Mouse (Mus musculus) ES-E14 (cell line): ENCODE data around the gene Fam83g. TPM values are rescaled to one million over a fixed set of nuclear protein-coding genes. Genes with fewer than 3 reads are reported as not detected.

Source experiments
- DNase-seq: peaks from one replicate; pipeline ENCODE4 v3.0.0-alpha.2; 2013; ENCODE audit warnings: low read depth, low spot score
- H3K27ac ChIP-seq: 2 replicates; pipeline ENCODE4 v1.5.1; 2012; ENCODE audit warnings: low read depth, mild to moderate bottlenecking, low read length, moderate library complexity, mixed read lengths; ENCODE audit not compliant: poor library complexity, insufficient read depth, severe bottlenecking
- H3K36me3 ChIP-seq: 2 replicates; pipeline ENCODE4 v1.6.1; 2012; ENCODE audit warnings: mild to moderate bottlenecking, low read length, moderate library complexity, mixed read lengths; ENCODE audit not compliant: control insufficient read depth, poor library complexity, insufficient read depth, severe bottlenecking
- H3K4me1 ChIP-seq, 2 experiments: fragments of 150-350 bp in 1 of 2; sonication (generic) in 1 of 2; 2 replicates each; pipeline ENCODE4 v1.6.1; 2012; ENCODE audit warnings: low read length in 2 of 2, mild to moderate bottlenecking in 1 of 2, mixed read lengths in 1 of 2; ENCODE audit not compliant: control insufficient read depth in 2 of 2, insufficient read depth in 2 of 2, poor library complexity in 1 of 2
- H3K4me3 ChIP-seq, 2 experiments: fragments of 150-350 bp in 1 of 2; sonication (generic) in 1 of 2; 2 replicates each; pipeline ENCODE4 v1.5.1; 2012; ENCODE audit warnings: low read length in 2 of 2, low read depth in 1 of 2, mild to moderate bottlenecking in 1 of 2, mixed read lengths in 1 of 2; ENCODE audit not compliant: insufficient read depth in 1 of 2, poor library complexity in 1 of 2, severe bottlenecking in 1 of 2
- H3K9ac ChIP-seq: 2 replicates; pipeline ENCODE4 v1.6.1; 2012; ENCODE audit warnings: low read depth, mild to moderate bottlenecking, low read length, mixed read lengths; ENCODE audit not compliant: poor library complexity, insufficient read depth, severe bottlenecking
- H3K9me3 ChIP-seq: fragments of 150-350 bp; sonication (generic); 2 replicates; pipeline ENCODE4 v1.6.1; 2012; ENCODE audit warnings: low read depth, mild to moderate bottlenecking, low read length; ENCODE audit not compliant: control insufficient read depth, insufficient read depth
- CHD2 ChIP-seq: IDR thresholded peaks from 2 replicates; pipeline ENCODE4 v1.6.1; 2014; ENCODE audit warnings: mild to moderate bottlenecking, low read depth, low read length, inconsistent platforms
- HCFC1 ChIP-seq: IDR thresholded peaks from 2 replicates; pipeline ENCODE4 v1.6.1; 2012; ENCODE audit warnings: low read length, inconsistent platforms, borderline replicate concordance; ENCODE audit not compliant: insufficient read depth
- MAFK ChIP-seq: IDR thresholded peaks from 2 replicates; pipeline ENCODE4 v1.6.1; 2014; ENCODE audit warnings: mild to moderate bottlenecking, low read depth, low read length, inconsistent platforms; ENCODE audit not compliant: insufficient read depth
- ZC3H11A ChIP-seq: IDR thresholded peaks from 2 replicates; pipeline ENCODE4 v1.6.1; 2012; ENCODE audit warnings: low read depth, mild to moderate bottlenecking, inconsistent platforms, low read length, borderline replicate concordance
- ZNF384 ChIP-seq: IDR thresholded peaks from 2 replicates; pipeline ENCODE4 v1.6.1; 2012; ENCODE audit warnings: low read depth, low read length, inconsistent platforms
- in situ Hi-C, 2 experiments: fragments of 600-800 bp; cut with MboI; formaldehyde crosslinking; loops; one replicate each; pipeline ENCODE4 v1.15.1; 2025; ENCODE audit warnings: low sequenced_read_pairs in 2 of 2, inconsistent platforms in 1 of 2; ENCODE audit not compliant: unreplicated experiment in 2 of 2
- total RNA-seq: library from RNA; depleted of rRNA; stranded (reverse); fragments of 300-350 nt; gene quantifications from 2 replicates; pipeline ENCODE4 v1.2.3, GENCODE M21; 2012

Fam83g gene
- total RNA-seq, 1 experiment: 9.4 TPM

DNA sequence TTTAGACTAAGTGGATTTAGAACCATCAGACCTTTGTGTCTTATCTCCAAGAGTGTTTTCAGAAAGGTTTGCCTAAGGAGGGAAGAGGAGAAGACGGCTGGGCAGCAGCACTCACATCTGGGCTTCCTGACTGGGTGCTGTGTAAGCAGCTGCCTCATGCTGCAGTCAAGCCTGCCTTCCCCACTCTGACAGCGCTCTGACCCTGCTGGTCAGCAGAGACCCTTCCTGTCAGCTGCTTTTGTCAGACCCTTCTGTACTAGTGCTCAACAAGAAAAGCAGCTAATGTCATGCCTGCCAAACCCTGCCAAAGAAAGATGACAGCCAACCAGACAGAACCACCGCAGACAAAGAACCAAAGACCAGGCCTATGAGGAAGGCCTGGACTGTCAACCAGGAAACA lies 59.9 kb downstream of the Fam83g start:
- H3K36me3 ChIP-seq: peaks cover 11% of the 10 kb centered on the region
- no peak overlapping the region for H3K27ac ChIP-seq
- no peak overlapping the region for H3K9ac ChIP-seq
- no peaks in the 10 kb centered on the region for H3K4me1 ChIP-seq
- DNase-seq: no peak
- H3K9me3 ChIP-seq: no peaks in the 10 kb centered on the region
- in situ Hi-C loops: no loop called here
- TF ChIP-seq ZNF384: no peak
- TF ChIP-seq HCFC1: no peak
- TF ChIP-seq CHD2: no peak
- TF ChIP-seq ZC3H11A: no peak
- no peak for TF ChIP-seq MAFK
- no peak overlapping the region for H3K4me3 ChIP-seq

DNA sequence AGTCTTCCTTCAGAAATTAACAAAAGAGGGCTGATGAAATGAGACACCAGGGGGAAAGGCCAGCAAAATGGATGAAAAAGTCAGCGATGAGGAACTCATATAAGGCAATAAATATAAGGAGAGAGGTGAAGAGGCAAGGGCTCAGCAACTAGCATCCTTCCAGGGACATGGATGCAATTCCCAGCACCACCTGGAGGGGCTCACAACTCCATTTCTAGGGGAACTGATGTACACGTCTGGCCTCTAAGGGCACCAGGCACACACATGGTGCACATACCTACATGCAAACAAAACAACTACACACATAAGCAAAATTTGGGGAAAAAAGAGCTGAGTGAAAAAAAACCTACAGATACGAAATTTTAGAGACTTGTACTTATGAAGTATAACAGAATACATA lies 60.6 kb downstream of the Fam83g start:
- no peak overlapping the region for H3K9ac ChIP-seq
- in situ Hi-C loops: no loop called here
- no peaks in the 10 kb centered on the region for H3K4me1 ChIP-seq
- no peak for TF ChIP-seq ZNF384
- no peak for TF ChIP-seq MAFK
- no peak for TF ChIP-seq HCFC1
- no peak for TF ChIP-seq ZC3H11A
- TF ChIP-seq CHD2: no peak
- DNase-seq: no peak
- H3K9me3 ChIP-seq: no peaks in the 10 kb centered on the region
- no peak overlapping the region for H3K4me3 ChIP-seq
- no peak overlapping the region for H3K27ac ChIP-seq
- peaks cover 8% of the 10 kb centered on the region for H3K36me3 ChIP-seq

- H3K9me3 ChIP-seq: no peaks in the 10 kb centered on the region
- no peaks in the 10 kb centered on the region for H3K4me1 ChIP-seq
- in situ Hi-C loops: no loop called here
- H3K27ac ChIP-seq: no peak overlapping the region
- no peak for DNase-seq
- no peak overlapping the region for H3K9ac ChIP-seq
- H3K4me3 ChIP-seq: no peak overlapping the region
- peaks cover 7% of the 10 kb centered on the region for H3K36me3 ChIP-seq
- no peak for TF ChIP-seq ZC3H11A
These were observed 61.9 kb downstream of the Fam83g start for GRCm38 (mm10) chr11:61745781-61746180.

- Histone ChIP-seq H3K36me3 (peaks cover 6% of the 10 kb centered on the region), H3K27ac (no peak overlapping the region), H3K9ac (no peak overlapping the region), H3K4me3 (no peak overlapping the region), H3K9me3 (no peaks in the 10 kb centered on the region), H3K4me1 (no peaks in the 10 kb centered on the region)
- in situ Hi-C loops: no loop called here
- TF ChIP-seq ZC3H11A (no peak), ZNF384 (no peak), HCFC1 (no peak)
- DNase-seq: no peak
These were observed 63.3 kb downstream of the Fam83g start for GRCm38 (mm10) chr11:61747161-61747560.

- TF ChIP-seq ZNF384 (no peak), HCFC1 (no peak), CHD2 (no peak), MAFK (no peak), ZC3H11A (no peak)
- no peak overlapping the region for H3K27ac ChIP-seq
- H3K4me1 ChIP-seq: no peaks in the 10 kb centered on the region
- peak; percentile 42 for DNase-seq
- no peak overlapping the region for H3K9ac ChIP-seq
- no peak overlapping the region for H3K4me3 ChIP-seq
- in situ Hi-C loops: no loop called here
- peaks cover 16% of the 10 kb centered on the region for H3K36me3 ChIP-seq
- no peaks in the 10 kb centered on the region for H3K9me3 ChIP-seq
These were observed 67.7 kb downstream of the Fam83g start for GRCm38 (mm10) chr11:61751612-61752011.
